Mouse (Mus musculus) embryonic fibroblast, embryonic 13.5 days (primary cell): ENCODE results near the gene Amacr.

Experiments used
- CTCF ChIP-seq: IDR thresholded peaks from 2 replicates; pipeline ENCODE4 v1.5.1; 2011; ENCODE audit warnings: mild to moderate bottlenecking, control low read depth, low read length, moderate library complexity, borderline replicate concordance; ENCODE audit not compliant: insufficient read depth
- POLR2A ChIP-seq: IDR thresholded peaks from 2 replicates; pipeline ENCODE4 v1.6.1; 2011; ENCODE audit warnings: low read depth, mild to moderate bottlenecking, control low read depth, low read length, moderate library complexity

GRCm38 (mm10) chr15:11000421-11000820 lies 18.9 kb downstream of the Amacr start, which contains the start of gene Slc45a2:
- TF ChIP-seq CTCF (no peak), POLR2A (no peak)
